Mouse (Mus musculus): Measurements from ENCODE around the gene Mrnip.

Gene Mrnip

DNA sequence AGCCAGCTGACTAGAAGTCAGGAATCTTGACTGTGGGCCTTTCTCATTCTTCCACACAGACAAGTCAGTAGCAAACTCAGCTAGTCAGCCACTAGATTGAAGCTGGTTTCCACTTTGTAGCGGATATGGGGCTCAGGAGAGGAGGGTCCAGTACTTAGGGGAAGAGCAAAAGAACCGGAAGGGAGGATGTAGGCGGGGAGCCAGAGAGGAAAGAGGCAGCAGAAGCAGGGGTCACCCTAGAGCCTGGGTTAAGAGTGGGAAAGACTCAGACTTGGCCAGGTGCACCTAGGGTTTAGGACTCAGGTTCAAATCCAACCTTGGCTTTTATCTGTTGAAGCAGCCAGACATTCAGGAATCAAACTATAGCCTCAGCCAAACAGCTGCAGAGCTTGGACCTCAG lies 53.0 kb downstream of the Mrnip start:
- peak in 1 of 2 experiments; percentile 51 for DNase-seq

DNA sequence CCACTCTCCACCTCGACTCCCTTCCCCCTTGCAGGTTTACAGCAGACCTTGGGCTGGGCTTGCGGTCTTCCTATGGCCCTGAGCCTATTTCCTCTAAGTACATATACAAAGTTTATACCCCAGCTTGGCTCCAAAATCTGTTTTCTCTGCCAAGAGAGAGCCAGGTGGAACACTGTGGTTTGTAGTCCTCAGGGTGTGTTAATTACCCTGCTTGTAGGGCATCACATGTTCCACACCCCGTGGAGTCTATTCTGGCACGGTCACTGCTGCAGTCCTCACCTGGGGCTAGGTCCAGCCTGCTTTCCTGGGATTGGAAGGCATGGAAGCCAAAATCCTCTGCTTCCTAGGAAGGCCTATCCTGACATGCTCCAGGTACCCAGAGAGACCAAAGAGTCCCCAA lies 53.5 kb downstream of the Mrnip start:
- no peak for DNase-seq

DNA sequence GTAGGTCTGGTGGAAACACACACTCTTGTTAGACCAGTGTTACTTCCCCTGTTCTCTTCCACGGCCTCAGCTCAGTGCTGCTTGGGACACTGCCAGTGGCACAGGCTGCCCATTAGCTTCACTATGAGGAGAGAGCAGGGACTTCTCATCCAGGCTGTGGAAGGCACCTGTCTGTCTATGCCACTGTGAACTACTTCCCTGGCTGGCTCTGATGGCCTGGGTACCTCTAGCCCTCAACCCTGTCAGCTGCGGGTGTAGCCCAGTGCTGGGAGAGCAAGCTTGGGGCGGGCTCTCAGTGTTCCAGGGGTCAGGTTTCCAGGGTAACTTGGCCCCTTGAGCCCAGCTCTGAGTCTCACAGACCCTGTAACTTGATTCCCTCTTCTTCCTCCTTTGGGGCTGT lies 54.5 kb downstream of the Mrnip start:
- no peak for DNase-seq

DNA sequence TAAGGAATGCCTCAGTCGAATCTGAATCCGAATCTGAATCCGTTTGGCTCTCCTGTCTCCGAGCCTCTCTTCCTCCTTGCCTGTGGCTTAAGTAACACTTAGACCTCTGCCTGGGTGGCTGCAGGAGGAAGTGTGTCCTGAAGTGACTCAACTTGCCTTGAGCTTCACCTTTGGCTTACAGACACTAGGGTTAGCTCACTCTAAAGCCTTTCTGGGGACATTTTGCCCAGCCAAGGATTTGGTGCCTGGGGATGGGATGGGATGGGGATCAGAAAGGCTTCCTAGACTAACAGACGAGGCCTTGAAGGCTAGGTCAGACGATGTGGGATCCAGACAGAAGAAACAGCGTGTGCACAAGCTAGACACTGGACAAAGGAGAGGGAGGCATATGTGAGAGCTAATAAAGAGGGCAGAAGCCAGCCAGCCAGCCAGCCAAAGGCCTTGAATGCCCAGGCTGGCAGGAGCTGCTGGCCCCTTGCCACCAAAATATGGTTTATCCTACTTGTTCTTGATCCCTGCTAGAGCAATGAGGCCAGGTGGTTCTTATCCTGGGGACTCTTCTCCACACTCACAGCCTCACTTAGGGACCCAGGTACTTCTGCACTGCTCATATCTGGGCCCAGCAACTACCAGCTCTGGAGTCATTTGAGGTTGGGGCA lies 55.1 kb downstream of the Mrnip start:
- DNase-seq = no peak

DNA sequence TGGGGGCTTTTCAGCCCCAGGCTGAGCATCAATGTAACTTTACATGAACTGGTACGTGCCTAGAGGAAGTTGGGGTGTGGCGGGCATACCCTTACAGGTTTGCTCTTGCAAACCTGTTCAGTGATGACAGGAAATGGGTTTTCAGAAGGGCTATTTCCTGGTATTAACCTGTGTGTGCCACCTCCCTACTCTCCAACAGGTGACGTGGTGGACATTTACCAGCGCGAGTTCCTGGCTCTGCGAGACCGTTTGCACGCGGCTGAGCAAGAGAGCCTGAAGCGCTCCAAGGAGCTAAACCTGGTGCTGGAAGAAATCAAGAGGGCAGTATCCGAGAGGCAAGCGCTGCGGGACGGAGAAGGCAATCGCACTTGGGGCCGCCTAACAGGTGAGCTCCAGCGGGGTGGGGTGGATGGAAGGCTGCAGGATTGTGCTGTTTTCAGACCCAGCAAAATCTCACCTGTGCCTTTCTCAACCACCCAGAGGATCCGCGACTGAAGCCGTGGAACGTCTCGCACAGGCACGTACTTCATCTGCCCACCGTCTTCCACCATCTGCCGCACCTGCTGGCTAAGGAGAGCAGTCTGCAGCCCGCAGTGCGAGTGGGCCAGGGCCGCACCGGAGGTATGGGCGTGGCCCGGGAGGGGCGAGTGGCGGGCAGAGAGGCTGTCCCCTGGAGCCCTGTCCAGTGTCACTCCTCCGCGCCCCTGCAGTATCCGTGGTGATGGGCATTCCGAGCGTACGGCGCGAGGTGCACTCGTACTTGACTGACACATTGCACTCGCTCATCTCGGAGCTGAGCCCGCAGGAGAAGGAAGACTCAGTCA lies 56.4 kb downstream of the Mrnip start:
- DNase-seq = peak in 1 of 2 experiments; percentile 55

DNA sequence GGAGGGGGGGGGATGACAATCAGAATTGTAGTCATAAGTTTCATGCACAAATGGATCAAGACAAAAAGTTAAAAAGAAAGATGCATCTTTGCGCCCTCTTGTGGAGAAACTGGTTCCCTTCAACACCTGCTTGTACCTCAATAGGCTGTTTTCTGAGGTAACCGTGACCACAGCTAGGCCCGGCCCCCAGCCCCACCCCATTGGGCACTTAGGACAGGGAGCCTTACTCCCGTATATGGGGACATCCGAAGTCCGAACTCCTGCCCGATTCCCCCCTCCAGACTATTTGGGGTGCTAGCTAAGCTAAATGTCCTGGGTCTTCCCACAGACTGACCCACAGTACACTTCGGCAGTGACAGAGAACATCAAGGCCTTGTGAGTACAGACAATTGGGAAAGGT lies 57.2 kb downstream of the Mrnip start:
- DNase-seq = peak in 1 of 2 experiments; percentile 75

DNA sequence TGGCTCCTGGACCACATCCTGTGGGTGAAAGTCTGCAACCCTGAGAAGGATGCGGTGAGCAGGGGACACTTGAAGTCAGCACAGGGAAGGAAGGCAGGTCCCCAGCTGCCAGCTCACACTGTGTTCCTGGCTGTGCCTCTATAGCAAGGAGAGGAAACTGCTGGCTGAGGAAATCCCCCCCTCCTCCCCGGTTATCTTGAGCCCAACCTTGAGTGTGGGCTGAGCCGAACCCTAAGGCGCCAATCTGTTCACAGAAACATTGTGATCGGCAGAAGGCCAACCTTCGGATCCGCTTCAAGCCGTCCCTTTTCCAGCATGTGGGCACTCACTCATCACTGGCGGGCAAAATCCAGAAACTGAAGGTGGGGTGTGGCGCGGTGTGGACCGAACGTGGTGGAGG lies 58.8 kb downstream of the Mrnip start:
- DNase-seq = no peak

DNA sequence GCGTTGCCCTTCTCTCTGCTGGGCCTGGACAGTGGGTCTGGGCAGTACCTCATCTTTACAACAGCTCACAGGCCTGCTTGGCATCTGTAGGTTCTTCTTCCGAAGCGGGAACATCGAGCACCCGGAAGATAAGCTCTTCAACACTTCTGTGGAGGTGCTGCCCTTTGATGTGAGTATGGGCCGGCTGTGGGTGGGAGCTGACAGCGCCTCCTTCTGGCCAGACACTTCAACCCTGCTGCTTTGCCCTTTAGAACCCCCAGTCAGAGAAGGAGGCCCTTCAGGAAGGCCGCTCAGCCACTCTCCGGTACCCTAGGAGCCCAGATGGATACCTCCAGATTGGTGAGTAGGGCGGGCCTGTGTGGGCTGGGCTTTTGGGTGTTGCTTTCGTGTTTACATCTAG lies 59.7 kb downstream of the Mrnip start:
- no peak for DNase-seq

DNA sequence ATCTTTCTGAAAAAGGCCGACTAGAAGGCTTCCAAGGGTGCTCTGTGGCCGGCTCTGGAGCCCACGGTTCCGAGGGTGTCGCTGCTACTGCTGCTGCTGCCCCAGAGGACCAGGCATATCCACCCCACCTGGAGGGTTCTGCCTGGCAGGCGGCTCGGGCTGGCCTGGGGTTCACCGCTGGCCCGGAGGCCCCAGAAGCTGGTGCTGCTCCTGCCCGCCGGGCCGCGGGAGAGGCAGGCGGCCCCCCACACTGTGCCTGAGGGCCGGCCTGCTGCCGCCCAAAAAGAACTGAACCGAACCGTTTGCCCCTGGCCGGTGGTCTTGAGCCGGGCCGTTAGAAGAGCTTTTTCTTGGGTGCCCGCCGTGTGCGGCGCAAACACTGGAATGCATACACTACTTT lies 60.4 kb downstream of the Mrnip start:
- DNase-seq = no peak

DNA sequence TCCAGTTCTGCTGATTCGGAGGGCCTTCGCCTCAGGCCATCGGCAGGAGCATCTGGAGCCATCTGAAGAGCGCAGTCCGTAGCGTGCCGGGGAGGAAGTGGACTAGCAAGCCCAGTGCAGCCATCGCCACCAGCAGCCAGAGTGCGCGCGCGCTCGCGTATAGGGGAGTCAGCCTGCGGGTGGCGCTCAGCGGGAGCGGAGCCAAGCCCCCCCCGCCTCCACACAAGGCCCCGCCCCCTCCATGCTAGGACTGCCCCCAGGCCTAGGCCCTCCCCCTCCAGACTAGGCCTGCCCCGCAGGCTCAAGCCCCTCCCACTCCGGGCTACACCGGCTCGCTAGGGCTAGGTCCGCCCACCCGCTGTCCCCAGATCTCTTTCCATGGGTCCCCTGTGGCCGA lies 62.3 kb downstream of the Mrnip start:
- DNase-seq = peak; percentile 94

DNA sequence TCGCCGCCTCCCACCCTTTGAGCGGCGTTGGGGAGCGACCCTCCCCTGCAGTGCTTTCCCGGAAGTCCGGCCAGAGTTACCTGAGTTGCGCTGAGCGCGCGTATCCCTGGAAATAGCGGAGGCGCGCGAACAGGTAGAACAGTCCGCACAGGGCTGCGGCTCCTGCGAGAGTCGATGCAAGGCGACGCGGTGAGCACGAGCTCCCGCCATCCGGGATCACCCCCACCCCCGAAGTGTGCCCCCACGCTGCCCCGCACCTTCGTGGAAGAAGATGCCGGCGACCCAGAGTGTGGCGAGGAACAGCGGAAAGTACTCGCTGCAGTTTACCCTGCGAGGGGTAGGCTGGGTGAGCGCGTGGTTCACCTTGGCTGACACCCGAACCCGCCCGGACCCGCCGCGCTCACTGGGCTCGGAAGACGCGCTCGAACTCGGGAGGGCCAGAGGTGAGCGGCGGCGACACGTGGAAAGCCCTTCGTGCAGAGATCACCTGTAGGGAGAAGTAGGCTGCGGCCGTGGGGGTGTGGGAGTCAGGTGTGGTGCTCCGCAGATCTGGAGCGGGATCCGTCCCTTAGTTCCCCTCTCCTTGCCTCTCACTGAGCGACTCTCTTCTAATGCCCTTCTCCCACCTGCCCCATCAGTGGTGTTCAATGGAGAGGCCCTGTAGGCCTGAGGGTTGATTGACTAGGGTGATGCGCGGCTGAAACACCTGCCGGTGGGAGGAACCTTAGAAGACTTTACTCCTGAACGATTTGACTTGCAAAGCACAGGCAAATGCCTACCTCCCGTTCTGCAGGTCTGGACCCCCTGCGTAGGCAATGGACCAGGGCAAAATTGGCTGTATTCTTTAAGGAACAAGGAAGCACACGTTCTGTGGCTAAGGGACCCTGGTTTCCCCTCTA lies 62.9 kb downstream of the Mrnip start:
- DNase-seq = no peak

DNA sequence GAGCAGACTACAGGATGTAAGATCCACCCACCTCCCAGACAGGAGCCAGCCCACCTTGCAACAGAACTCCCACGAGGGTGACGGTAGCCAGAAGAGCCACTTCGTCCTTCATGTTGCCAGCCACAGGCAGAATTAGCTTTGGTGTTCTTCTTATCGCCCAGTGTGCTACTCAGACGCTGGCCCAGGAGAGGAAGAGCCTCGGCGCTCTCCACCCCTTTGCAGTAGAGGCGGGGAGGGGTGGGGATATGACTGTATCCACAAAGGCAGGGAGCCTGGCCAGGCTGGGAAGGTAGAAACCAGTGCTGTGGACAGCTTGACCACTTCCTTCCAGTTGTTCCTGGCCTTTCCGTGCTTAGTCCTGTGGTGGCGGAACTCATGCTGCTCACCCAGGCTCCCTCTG lies 64.1 kb downstream of the Mrnip start, which contains the start of gene Ltc4s:
Gene Ltc4s, minus strand, starts transcription at position 293 of the 400 bp plus-strand sequence.
- DNase-seq = peak; percentile 51 to 54

DNA sequence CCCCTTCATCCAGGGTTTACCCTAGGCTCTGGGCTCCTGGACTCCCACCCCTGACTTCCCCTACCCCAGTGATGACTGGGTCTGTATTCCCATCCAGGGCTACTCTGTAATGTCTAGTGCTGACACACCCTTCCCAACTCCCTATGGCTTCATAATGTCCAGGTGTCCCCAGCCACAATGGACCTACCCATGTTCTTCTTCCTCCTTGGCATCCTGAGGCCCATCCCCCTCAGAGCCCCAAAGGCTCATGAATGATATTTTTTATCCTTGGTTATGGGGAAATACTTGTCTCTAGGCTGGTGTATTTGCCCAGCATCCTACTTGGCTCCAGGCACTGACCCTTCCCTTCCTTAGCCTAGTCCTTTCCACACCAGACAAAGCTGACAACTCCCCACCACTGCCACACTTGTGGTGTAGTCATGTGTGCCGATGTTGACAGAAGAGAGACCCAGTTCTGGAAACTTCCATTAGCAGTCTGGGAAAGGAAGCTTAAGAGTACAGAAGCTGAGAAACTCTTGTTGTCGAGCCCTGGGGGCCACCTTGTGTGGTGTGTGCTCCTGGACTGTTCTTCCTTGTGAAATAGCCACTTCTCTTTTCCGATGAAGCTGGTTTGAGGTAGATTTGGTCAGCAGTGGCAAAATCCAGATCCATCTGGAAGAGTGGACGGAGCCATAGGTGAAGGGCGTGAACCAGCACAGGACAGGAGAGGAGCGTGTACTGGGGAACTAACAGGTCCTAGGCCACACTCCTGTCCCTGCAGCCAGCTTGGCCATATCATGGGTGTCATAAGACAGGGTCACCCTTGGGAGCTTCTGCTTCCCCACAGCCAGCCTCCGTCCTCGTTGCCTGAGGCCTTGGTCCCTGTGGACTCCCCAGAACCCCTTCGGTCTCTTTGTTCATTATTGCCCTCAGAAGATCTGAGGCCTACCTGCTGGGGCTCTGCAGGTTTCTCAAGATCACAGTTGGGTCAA lies 64.9 kb downstream of the Mrnip start:
- DNase-seq = peak in 1 of 2 experiments; percentile 39

DNA sequence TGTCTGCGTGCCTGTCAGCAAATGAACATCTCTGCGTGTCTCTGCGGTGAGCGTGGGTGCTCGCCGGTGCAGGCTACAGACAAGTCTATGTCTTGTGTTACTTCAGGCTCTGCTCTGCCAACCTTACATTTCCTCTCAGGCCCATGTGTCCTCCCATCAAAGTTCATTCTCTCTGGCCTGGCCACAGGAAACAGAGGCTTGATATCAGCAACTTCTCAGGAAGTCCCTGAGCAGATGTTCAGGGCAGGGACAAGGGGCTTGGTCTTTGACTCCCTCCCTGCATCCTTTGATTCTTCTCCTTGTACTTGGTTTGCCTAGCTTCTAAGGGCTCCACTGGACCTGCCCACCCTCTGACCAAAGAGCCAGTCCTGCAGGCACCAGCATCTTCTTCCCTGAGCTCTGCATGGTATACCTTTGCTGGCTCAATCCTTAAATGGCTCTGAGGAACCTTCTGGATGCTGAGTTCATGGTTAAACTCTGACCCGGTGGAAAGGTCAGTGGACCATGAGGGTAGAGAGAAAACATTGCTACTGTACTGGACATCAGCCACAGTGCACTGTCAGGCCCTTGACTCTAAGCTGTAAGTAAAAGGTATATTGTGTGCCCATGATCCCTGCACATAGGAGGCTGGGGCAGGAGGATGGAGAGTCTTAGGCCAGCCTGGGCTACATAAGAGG lies 66.1 kb downstream of the Mrnip start:
- DNase-seq = peak in 1 of 2 experiments; percentile 25

DNA sequence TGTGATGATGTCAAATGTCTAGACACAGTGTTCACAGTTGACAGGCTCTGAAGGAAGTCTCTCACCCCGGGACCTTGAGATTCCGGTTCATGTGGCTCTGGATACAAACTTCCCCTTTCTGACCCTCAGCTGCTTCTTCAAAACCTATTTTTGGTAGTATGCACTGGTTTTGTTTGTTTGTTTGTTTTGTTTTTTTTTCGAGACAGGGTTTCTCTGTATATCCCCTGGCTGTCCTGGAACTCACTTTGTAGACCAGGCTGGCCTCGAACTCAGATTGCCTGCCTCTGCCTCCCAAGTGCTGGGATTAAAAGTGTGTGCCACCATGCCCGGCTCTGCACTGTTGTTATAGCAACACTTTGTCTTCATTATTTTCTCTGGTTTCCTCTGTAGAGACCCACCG lies 69.7 kb downstream of the Mrnip start:
- no peak for DNase-seq

DNA sequence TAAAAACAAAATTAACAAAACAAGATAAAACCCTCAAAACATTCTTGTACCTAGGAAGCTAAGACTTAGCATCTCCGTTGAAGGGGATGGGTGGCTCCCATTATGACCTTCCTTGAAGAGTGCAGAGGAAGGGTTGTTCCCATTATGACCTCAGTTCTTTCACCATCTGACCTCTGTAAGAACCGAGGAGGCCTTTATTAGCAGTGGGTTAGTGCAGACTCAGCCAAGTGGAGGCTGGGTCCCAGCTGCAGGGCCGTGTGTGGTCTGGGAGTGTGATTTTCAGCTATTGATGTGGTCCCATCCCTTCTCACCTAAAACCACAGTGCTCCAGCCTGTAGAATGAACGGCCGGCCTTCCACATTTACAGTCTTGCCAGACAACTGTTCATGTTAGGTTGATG lies 71.0 kb downstream of the Mrnip start:
- no peak for DNase-seq

DNA sequence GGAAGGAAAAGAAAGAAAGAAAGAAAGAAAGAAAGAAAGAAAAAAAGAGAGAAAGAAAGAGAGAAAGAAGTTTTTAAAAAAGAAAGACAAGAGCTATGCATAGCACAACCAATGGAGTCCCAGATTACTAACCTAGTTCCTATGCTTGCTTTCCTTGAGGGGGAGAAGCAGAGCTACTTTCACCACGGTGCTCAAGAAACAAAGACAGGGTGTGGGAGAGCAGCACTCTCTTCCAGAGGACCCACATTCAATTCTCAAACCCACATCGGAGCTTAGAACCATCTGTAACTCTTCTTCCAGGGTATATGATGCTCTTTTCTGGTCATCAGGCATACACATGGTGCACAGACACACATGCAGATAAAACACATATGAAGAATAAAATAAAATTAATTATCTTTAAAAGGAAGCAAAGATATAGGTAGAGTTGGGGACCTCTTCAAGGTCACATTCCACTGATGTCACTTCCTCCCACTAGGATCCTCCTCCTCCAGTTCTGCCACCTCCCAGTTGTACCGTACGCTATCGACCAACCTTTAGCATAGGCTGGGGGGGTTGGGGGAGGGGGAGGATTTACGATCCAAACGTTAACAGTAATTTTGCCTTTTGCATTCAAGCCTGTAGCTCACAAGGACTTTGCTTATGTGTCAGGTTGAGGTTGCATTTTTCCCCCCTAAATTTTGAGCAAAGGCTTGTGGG lies 74.4 kb downstream of the Mrnip start:
- no peak for DNase-seq
